Mouse (Mus musculus) megakaryocyte, embryonic 14.5 days (primary cell): ENCODE data around the gene Creb3l4.

Experiments
- FLI1 ChIP-seq: IDR thresholded peaks from 2 replicates; pipeline ENCODE4 v1.6.1; 2012; ENCODE audit warnings: low read length, inconsistent platforms, mixed read lengths
- GATA1 ChIP-seq: IDR thresholded peaks from 3 replicates; pipeline ENCODE4 v1.6.1; 2012; ENCODE audit warnings: mixed read lengths, low read length, inconsistent platforms, borderline replicate concordance

DNA sequence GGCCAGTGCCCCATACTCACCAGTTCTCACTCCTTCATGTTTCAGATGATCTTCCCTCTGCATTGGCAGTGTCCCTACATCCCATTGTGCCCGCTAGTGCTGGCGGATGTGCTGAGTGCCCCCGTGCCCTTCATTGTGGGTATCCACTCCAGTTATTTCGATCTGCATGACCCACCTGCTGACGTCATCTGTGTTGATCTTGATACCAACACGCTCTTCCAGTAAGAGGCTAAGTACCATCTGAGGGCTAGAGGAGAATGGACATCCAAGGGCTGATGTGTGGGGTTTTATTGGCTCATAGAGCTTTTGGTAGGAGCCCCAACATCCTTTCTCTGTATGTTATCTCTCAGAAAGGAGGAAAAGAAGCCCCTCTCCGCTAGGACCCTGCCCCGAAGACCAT lies 27.5 kb upstream of the Creb3l4 start:
- TF ChIP-seq FLI1 (no peak), GATA1 (no peak)
